Mouse (Mus musculus) kidney, adult 2 months (tissue): Measurements from ENCODE around the gene Mrps18b.

Experiments
- CTCF ChIP-seq: fragments of 200-500 bp; conservative IDR thresholded peaks from 2 replicates; pipeline ENCODE4 v1.5.1; 2011; ENCODE audit warnings: low read depth, mild to moderate bottlenecking, control low read depth, low read length, moderate library complexity, mixed read lengths; ENCODE audit not compliant: insufficient read depth, insufficient read length
- POLR2A ChIP-seq: fragments of 200-500 bp; IDR thresholded peaks from one replicate; pipeline ENCODE4 v1.6.1; 2011; ENCODE audit warnings: low read depth, low read length, control low read depth

- TF ChIP-seq CTCF, result no peak
- no peak for TF ChIP-seq POLR2A
Observed at GRCm38 (mm10) chr17:35963279-35963678, 47.1 kb upstream of the Mrps18b start.
